Mouse (Mus musculus): ENCODE measurements at regions not wholly inside any gene's neighbourhood (a gene's known extent, or its start where the extent isn't known, plus 50 kb on each side); places are given as distances from the start of the nearest gene placed in this dataset.

DNA sequence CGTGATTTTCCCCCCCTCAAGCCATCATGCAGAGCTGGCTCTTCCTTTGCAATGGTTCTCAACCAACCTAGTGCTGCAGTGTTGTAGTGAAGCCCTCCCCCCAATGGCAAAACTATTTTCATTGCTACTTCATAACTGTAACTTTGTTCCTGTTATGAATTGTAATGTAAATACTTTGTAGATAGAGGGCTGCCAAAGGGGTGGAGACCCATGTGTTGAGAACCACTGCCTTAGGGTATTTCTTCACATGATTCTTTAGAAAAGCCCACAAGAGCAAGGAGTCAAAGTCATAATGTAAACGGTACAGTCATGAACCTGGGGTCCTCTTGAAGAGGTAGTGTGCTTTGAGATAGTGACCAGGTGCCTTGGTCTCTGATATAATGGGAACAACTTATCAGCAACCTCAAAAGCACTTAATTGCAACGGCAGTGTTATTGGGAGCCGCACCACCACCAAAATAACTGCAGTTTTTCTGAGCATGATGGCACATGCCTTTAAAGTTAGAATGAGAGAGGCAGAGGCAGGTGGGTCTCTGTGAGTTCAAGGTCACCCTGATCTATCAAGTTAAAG, 72.4 kb upstream of the Trim2 start:
- DNase-seq (ENCODE audit: low spot score): no peak
- Histone ChIP-seq H3K4me3 (ENCODE audit: low read depth, low read length) (no peak overlapping the region), H3K9me3 (ENCODE audit: low read length) (no peaks in the 10 kb centered on the region), H3K36me3 (ENCODE audit: insufficient read depth, low read length) (no peaks in the 10 kb centered on the region), H3K4me2 (ENCODE audit: low read depth, low read length, poor library complexity, severe bottlenecking) (no peak overlapping the region), H3K4me1 (ENCODE audit: insufficient read depth, low read length) (no peaks in the 10 kb centered on the region), H3K9ac (replicated peaks; ENCODE audit: low read length, poor library complexity, severe bottlenecking) (no peak overlapping the region), H3K27ac (ENCODE audit: low read depth, low read length) (no peak overlapping the region), H3K27me3 (ENCODE audit: insufficient read depth, low read length) (no peaks in the 10 kb centered on the region)
- WGBS: 91% methylated on average over 4 of the region's 4 CpGs
- no peak for ATAC-seq (ENCODE audit: low FRiP score)
- TF ChIP-seq CTCF (IDR thresholded peaks at IDR 0.05): no peak

- Histone ChIP-seq H3K36me3 (ENCODE audit: insufficient read depth, low read length) (no peaks in the 10 kb centered on the region), H3K27me3 (ENCODE audit: insufficient read depth, low read length) (no peaks in the 10 kb centered on the region), H3K9me3 (ENCODE audit: low read length) (no peaks in the 10 kb centered on the region), H3K9ac (replicated peaks; ENCODE audit: low read length, poor library complexity, severe bottlenecking) (no peak overlapping the region), H3K4me2 (ENCODE audit: low read depth, low read length, poor library complexity, severe bottlenecking) (no peak overlapping the region), H3K4me1 (ENCODE audit: insufficient read depth, low read length) (no peaks in the 10 kb centered on the region), H3K27ac (ENCODE audit: low read depth, low read length) (no peak overlapping the region), H3K4me3 (ENCODE audit: low read depth, low read length) (no peak overlapping the region)
- ATAC-seq (ENCODE audit: low FRiP score): peak; percentile 34; the same call in 1 of the 2 replicates
- 49% methylated on average over 2 of the region's 2 CpGs for WGBS
- no peak for TF ChIP-seq CTCF (IDR thresholded peaks at IDR 0.05)
- DNase-seq (ENCODE audit: low spot score): no peak
Measured at GRCm38 (mm10) chr3:84376510-84376909, 69.8 kb upstream of the Trim2 start.

GRCm38 (mm10) chr3:84375832-84376231, 69.2 kb upstream of the Trim2 start:
- no peaks in the 10 kb centered on the region for H3K27me3 ChIP-seq (ENCODE audit: insufficient read depth, low read length)
- H3K9me3 ChIP-seq (ENCODE audit: low read length): no peaks in the 10 kb centered on the region
- TF ChIP-seq CTCF (IDR thresholded peaks at IDR 0.05): no peak
- DNase-seq (ENCODE audit: low spot score) (no peak), ATAC-seq (ENCODE audit: low FRiP score) (no peak)
- no peak overlapping the region for H3K27ac ChIP-seq (ENCODE audit: low read depth, low read length)
- H3K4me3 ChIP-seq (ENCODE audit: low read depth, low read length): no peak overlapping the region
- H3K36me3 ChIP-seq (ENCODE audit: insufficient read depth, low read length): no peaks in the 10 kb centered on the region
- H3K9ac ChIP-seq (replicated peaks; ENCODE audit: low read length, poor library complexity, severe bottlenecking): no peak overlapping the region
- no peak overlapping the region for H3K4me2 ChIP-seq (ENCODE audit: low read depth, low read length, poor library complexity, severe bottlenecking)
- H3K4me1 ChIP-seq (ENCODE audit: insufficient read depth, low read length): no peaks in the 10 kb centered on the region
- whole genome bisulfite sequencing: 84% methylated on average over 4 of the region's 4 CpGs

- H3K36me3 ChIP-seq (ENCODE audit: insufficient read depth, low read length): no peaks in the 10 kb centered on the region
- H3K27ac ChIP-seq (ENCODE audit: low read depth, low read length): no peak overlapping the region
- no peak overlapping the region for H3K4me3 ChIP-seq (ENCODE audit: low read depth, low read length)
- 96% methylated on average over 4 of the region's 4 CpGs for WGBS
- DNase-seq (ENCODE audit: low spot score) (no peak), ATAC-seq (ENCODE audit: low FRiP score) (no peak)
- H3K9me3 ChIP-seq (ENCODE audit: low read length): no peaks in the 10 kb centered on the region
- no peaks in the 10 kb centered on the region for H3K4me1 ChIP-seq (ENCODE audit: insufficient read depth, low read length)
- H3K4me2 ChIP-seq (ENCODE audit: low read depth, low read length, poor library complexity, severe bottlenecking): no peak overlapping the region
- H3K27me3 ChIP-seq (ENCODE audit: insufficient read depth, low read length): no peaks in the 10 kb centered on the region
- no peak overlapping the region for H3K9ac ChIP-seq (replicated peaks; ENCODE audit: low read length, poor library complexity, severe bottlenecking)
- TF ChIP-seq CTCF (IDR thresholded peaks at IDR 0.05): no peak
Measured at GRCm38 (mm10) chr3:84371842-84372241, 65.2 kb upstream of the Trim2 start.

- TF ChIP-seq CTCF (IDR thresholded peaks at IDR 0.05): no peak
- WGBS: 86% methylated on average over 6 of the region's 6 CpGs
Measured at GRCm38 (mm10) chr3:84367145-84367740, 60.6 kb upstream of the Trim2 start.

GRCm38 (mm10) chr3:84358672-84359071, 52.0 kb upstream of the Trim2 start:
- no peak for ATAC-seq (ENCODE audit: low FRiP score)

More at GRCm38 (mm10) chr3:84367145-84367740, 60.6 kb upstream of the Trim2 start:
- no peak overlapping the region for H3K4me2 ChIP-seq (ENCODE audit: low read depth, low read length, poor library complexity, severe bottlenecking)
- no peak overlapping the region for H3K4me3 ChIP-seq (ENCODE audit: low read depth, low read length)
- ATAC-seq (ENCODE audit: low FRiP score) (no peak), DNase-seq (ENCODE audit: low spot score) (no peak)
- H3K9ac ChIP-seq (replicated peaks; ENCODE audit: low read length, poor library complexity, severe bottlenecking): no peak overlapping the region
- H3K36me3 ChIP-seq (ENCODE audit: insufficient read depth, low read length): no peaks in the 10 kb centered on the region
- no peaks in the 10 kb centered on the region for H3K27me3 ChIP-seq (ENCODE audit: insufficient read depth, low read length)
- no peaks in the 10 kb centered on the region for H3K4me1 ChIP-seq (ENCODE audit: insufficient read depth, low read length)
- H3K9me3 ChIP-seq (ENCODE audit: low read length): no peaks in the 10 kb centered on the region
- no peak overlapping the region for H3K27ac ChIP-seq (ENCODE audit: low read depth, low read length)

More at GRCm38 (mm10) chr3:84358672-84359071, 52.0 kb upstream of the Trim2 start:
- TF ChIP-seq CTCF (IDR thresholded peaks at IDR 0.05): no peak
- no peak overlapping the region for H3K4me3 ChIP-seq (ENCODE audit: low read depth, low read length)
- 91% methylated on average over 2 of the region's 2 CpGs for WGBS
- no peak overlapping the region for H3K9ac ChIP-seq (replicated peaks; ENCODE audit: low read length, poor library complexity, severe bottlenecking)
- no peaks in the 10 kb centered on the region for H3K9me3 ChIP-seq (ENCODE audit: low read length)
- H3K36me3 ChIP-seq (ENCODE audit: insufficient read depth, low read length): no peaks in the 10 kb centered on the region
- no peak overlapping the region for H3K4me2 ChIP-seq (ENCODE audit: low read depth, low read length, poor library complexity, severe bottlenecking)
- H3K27me3 ChIP-seq (ENCODE audit: insufficient read depth, low read length): no peaks in the 10 kb centered on the region
- no peaks in the 10 kb centered on the region for H3K4me1 ChIP-seq (ENCODE audit: insufficient read depth, low read length)
- DNase-seq (ENCODE audit: low spot score): no peak
- H3K27ac ChIP-seq (ENCODE audit: low read depth, low read length): no peak overlapping the region
